Mouse (Mus musculus): ENCODE results near the gene Sox8. TPM values are rescaled to one million over a fixed set of nuclear protein-coding genes. Genes with fewer than 3 reads are reported as not detected.

Gene Sox8
- total RNA-seq, 2 experiments from 2014 or later: 1.9 to 2.0 TPM

DNA sequence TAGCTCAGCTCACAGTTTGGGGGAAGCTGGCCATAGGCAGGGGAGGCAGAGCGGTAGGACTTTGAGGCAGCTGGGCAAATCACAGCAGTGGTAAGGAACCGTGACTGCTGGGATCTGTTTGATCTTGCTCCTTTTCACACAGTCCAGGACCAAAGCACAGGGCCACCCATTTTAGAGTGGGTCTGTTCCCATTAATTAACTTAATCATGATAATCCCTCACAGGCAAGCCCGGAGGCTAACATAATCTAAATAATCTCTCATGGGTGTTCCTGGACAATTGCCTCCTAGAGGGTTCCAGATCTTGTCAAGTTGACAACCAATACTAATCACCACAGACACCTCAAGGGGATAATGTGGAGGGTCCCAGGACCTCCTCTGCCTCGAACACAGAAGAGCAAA, 10.9 kb downstream of the Sox8 start:
- no peak for DNase-seq
- intact Hi-C loops (cut with DNase I): no loop called here

DNA sequence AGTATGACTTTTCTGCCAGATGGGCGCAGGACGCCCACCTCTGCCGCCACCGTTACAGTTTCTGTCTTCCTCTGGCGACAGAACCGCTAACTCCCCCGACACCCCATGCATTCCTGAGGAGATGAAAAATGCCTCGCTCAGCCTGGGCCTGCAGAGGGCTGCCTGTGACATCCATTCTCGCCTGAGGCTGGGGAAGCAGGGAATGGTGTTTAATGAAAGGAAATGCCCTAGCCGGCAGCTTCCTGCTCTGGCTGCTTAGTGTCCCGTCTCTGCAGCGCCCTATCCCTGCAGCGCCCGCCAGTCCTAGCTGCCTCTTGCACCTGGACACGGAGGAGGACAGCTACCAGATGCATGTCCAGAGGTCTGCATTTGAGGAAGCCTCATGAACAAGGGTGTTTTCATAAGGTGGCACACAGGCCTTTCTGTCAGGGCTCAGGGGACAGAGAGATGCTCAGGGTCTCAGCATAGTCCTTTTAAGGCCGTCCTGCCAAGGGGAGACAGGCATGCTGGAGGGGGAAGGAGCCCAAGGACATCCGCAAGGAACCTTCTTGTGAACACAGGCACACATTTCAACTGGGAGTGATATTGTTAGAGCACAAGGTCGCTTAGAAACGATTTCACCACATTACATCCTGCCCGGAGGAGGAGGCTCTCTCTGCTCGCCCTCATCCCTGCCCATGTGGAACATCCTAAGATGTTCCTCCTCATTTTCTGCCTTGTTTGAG, 13.7 kb downstream of the Sox8 start:
- intact Hi-C loops (cut with DNase I): no loop called here
- no peak for DNase-seq

DNA sequence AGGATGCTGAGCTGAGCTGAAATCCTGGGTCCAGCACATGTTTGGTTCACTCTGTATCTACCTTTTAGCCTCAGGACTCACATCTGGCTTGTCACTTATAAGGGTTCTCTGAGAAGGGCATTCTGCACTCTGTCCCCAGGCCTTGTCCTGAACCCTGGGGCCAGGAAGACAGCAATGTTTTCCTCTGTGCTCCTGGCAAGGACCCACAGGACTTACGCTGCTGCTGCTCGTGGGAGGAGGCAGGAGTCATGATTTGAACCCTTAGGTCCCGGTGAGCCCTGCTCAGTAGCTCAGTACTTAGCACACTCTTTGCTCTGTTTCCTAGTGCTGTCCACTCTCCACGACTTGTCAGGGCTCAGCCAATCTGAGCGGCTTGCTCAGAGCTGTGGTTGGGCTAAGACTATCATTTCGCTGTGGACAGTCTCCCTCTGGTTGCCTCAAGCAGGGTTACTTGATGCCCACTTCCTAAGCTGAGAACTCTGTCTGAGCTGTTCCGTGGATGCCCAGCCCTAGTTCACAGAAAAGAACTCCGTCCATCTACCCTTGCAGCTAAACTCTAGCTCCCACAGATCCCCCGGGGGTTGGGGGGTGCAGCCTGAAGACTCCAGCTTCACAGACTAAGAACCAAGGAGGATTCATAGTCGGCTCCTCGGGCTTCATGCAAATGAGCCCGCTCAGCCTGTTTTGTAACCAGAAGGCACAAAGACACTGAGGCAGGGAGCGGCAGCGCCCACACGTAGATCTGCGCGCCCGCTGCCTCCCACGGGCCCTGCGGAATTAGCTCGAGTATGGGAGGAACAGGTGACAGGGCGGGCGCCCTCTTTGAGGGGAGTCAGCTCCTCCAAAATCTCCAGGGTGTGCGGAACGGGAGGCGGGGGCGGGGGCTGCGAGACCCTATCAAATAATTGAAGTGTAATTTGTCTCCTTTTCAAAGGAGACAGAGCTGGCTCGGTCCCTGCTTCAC, 14.5 kb downstream of the Sox8 start:
- intact Hi-C loops (cut with DNase I): no loop called here

DNA sequence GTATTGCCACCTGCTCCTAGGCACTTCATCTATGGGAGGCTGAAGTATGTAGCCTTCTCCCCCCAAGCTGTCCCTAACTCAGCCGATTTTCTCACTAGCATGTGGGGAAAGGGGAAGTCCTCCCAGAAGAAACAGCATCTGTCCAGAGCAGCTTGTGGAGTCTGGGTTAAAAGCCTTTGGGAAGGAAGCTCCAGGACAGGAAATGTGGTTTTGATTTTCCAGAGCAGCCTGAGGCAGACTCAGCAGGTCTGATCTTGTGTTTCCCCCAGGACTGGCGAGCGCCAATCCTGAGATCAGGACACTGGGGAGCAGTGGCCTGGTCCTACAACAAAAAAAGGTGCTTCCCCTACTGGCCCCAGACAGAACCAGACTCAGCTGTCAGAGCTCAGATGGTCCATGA, 15.3 kb downstream of the Sox8 start:
- DNase-seq: no peak
- intact Hi-C loops (cut with DNase I): no loop called here

More for the DNA sequence above, 14.5 kb downstream of the Sox8 start:
- no peak for DNase-seq

- intact Hi-C loops (cut with DNase I): no loop called here
- no peak for DNase-seq
These were observed 19.2 kb downstream of the Sox8 start for GRCm38 (mm10) chr17:25551313-25551712.

DNA sequence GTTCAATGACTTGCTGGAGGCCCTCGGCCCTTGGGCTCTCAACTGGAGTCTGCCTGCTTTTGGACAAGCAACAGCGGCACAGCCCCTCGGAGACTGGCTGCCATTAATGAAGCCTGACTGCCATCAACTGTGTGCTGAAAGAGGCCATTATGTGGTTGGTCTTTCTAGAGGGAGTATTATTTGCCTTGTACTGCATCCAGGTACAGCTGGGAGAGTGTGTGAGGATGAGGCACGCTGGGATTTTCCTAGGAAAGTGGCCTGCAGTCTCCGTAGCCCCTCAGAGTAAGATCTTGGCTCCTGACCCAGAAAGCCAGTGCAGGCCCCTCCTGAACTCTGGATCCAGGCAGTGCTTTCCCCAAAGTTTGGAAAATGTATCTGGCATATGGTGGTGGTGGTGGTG, 20.5 kb downstream of the Sox8 start:
- intact Hi-C loops (cut with DNase I): no loop called here
- no peak for DNase-seq

DNA sequence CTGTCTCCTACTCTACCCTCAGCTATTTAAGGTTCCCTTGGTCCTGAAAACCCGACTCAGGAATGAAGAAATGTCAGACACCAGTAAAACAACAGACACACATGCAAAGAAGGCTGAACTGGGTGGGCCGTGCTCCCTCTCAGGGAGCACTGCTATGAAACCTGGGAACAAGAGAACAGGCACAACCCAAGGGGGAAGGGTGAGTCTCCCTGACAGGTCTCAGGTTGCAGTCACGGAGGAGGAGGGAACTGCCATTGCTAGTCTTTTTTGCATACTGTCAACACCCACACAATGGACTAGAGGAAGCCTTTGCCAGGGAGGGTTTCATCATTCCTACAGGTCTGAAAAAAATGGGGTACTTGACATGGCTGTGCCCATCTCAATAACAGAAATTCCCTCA, 23.5 kb downstream of the Sox8 start:
- no peak for DNase-seq
- intact Hi-C loops (cut with DNase I): no loop called here

DNA sequence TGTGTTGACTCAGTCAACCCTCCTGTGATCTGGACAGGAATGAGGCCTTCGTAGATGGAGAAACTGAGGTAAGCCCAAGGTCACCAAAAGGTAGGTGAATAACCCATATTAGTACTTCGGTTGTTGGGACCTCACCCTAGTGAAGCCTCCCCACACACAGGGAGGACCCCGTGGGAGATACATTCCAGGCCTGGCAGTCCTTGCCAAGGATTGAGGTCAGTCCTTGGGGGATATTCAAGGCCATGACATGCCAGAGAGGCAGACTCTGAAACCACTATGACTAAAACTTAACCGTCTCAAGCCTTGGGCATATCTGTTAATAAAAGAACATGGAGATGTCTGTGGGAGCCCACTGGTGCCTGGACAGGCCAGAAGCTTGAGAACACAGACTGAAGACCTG, 28.7 kb downstream of the Sox8 start:
- DNase-seq: no peak
- intact Hi-C loops (cut with DNase I): no loop called here

GRCm38 (mm10) chr17:25540731-25541130, 29.8 kb downstream of the Sox8 start:
- DNase-seq: no peak
- intact Hi-C loops (cut with DNase I): no loop called here

DNA sequence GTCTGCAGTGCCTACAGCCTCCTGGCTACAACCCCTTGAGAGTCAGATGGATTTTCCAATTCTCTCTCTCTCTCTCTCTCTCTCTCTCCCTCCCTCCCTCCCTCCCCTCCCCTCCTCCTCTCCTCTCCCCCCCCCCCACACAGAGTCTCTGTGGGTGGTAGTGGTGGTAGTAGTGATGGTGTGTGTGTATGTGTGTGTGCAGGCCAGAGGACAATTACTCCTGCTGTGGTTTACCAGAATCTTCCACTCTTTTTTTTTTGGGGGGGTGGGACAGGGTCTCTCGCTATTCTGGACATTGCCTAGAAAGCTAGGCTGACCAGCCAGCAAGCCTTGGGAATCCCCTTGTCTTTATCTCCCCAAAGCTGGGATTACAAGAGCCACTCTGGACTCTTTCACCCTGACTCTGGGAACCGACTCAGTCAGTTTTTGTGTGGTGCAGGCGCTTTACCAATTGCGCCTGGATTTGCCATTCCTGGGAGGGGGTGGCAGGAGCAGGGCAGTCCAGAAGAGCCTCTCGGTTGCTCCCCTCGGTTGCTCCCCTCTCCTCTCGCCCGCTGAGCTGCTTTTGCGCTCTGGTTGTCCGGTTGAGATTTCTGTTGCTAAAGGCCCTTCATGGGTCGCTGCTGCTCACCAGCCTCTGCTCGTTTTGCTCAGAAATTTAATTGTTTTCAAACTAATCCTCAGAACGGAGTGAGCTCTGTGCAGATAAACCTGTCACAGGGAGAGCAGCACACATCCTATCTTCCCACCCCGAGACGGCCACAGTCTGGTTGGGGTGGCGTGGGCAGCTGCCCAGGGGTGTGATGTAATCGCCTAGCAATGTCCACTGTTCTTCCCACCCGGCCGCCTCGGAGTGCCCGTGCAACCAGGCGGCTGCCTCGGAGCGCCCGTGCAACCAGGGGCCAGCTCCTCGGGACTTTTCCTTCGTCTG, 31.3 kb downstream of the Sox8 start:
- intact Hi-C loops (cut with DNase I): no loop called here
- DNase-seq: peak in 1 of 2 experiments; percentile 35

DNA sequence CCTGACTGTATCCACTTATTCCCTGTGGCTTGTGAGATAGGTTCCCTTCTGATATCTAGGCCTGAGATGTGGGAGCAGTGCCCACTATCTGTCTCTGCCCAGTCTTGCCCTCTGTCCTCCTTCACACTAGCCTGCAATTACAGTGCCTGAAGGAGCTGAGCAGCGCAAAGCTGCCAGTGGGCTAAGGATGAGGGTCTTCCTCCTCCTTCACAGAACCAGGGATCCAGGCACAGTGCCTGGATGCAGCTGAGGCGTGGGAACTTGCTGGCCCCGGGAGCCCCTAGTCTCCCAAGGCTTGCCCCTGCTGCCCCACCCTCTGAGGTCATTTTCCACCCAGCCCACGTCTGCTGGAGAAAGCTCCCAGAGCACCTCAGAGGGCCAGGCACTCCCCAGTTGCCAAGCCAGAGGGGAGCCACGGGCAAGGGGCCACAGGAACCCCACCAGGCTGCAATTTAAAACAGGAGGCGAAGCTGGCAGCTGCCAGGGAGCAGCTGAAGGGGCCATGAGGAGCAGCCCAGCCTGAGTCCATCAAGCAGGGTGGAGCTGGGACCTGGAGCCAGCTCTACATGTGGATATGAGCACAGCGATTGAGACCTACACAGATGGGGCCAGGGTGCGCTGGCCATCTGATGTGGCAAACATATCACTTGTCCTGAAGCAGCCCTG, 40.0 kb downstream of the Sox8 start:
- peak in 1 of 2 experiments; percentile 12 for DNase-seq
- intact Hi-C loops (cut with DNase I): no loop called here

DNA sequence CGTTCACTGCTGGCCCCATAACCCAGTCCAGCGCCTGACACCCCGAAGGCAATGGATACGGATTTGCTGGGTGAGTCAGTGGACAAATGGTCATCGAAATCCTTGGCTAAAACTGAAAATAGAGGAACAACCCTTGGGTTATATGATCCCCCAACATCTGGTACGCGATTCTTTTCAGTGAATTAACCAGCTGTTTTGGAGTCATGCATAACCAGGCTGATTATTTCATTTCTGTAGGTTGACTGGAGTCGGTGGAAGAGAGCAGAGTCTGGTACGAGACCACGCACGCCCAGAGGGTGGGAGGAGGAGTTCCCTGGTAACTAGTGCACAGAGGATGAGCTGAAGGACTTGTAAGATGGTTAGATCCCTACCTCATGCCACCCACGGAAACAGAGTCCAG, 48.4 kb downstream of the Sox8 start:
- intact Hi-C loops (cut with DNase I): no loop called here
- DNase-seq: no peak

DNA sequence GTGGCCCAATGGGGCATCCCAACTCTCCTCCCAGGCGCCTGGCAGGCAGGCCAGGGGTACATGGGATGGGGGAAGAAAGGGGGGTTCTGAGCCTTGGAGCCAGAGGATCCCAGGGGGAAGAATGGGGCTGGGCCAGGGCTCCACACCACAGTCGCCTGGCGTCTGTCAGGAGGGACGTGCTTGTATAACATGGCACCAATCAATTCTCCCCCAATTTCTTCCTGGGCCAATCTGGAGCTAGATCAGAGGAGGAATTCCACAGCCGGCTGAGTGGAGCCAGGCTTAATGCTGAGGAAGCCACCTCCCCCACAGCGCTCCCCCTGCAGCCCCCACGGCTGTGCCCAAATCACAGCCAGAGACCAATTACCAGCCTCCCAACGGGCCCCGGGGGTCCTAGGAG, 50.0 kb downstream of the Sox8 start:
- intact Hi-C loops (cut with DNase I): no loop called here
- DNase-seq: no peak

DNA sequence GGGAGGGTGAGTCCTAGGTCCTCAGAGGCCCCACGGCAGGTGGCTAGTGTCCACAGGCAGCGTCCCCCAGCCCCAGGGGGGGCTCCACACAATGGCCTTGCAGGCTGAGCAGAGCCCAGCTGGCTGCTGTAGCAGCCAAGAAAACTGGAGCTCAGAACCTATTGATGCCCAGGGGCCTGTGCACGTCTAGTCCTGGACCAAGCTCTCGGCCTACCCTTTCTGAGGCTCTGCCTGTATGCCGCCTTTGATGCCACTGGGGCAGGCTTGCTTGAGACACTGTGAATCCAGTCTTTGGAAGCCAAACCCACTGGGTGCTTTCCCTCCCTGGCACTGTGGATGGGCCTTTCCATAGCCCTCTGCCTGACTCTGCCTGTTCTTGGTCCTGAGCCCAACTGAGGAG, 51.0 kb downstream of the Sox8 start:
- no peak for DNase-seq
- intact Hi-C loops (cut with DNase I): no loop called here

DNA sequence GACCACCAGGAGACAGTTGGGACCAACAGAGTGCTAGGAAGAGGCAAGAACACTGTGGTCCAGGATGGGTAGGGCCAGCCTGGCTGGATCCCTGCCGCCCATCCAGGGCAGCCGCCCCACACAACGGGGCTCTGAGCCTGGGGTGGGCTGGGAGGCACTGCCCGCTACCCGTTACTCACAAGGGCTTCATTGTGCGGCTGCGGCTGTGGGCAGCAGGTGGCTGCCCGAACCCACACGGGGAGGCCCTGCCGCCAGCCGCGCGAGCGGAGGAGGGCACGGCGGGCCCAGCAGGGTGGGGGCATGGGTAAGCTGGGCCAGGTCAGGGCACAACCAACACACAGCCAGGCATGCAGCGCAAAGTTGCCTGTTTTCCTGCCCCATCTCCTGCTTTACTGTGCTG, 52.3 kb downstream of the Sox8 start:
- intact Hi-C loops (cut with DNase I): no loop called here
- DNase-seq: no peak

DNA sequence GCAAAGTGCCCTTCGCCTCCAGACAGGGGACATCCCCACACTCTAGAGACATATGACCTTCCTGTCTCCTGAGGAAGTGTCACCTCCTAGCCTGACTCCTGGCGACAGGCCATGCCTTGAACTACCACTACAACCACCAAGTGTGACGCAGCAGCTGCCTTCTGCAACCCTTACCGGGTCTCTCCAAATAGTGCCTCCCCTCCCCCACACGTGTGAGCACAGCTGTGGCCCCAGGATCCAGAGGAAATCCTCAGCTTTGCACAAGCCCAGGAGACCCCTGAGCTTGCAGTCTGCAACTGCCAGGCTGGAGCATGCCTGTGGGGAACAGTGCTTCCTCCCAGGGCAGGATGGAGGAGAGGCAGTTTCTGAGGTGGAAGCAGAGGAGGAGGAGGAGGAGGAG, 54.2 kb downstream of the Sox8 start:
- no peak for DNase-seq
- intact Hi-C loops (cut with DNase I): no loop called here
